Mouse (Mus musculus): ENCODE data around the gene Taar7f. TPM values are rescaled to one million over a fixed set of nuclear protein-coding genes. Genes with fewer than 3 reads are reported as not detected.
"Not testable (repeated sequence)": the region's sequence is repeated elsewhere in the genome, so short reads cannot be mapped to it uniquely, and the experiment has no call there.

The Taar7f gene
- polyA plus RNA-seq, 1 experiment, result not detected

DNA sequence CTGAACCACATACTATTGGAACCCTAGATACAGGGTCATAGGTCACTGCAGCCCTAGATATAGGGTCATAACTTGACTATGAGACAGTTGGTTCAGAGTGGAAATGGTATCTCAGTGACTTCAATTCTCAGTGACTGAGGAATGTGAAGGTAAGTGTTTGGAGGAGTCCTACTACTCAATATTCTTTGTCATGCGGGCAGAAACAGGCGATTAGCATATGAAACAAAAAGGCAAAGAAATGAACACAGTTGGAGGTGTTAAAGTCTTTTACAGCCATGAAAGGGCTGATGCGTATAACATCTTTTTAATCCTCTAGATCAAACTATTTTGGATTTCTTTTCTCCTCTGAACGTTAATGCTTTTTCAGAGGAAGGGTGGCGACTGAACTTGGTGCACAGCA is 36.6 kb downstream of the Taar7f start:
- Histone ChIP-seq H3K4me1 (ENCODE audit: control insufficient read depth, insufficient read depth, low read length) (0 out of 2 replicates have a peak, but pooled peaks cover 2% of the 10 kb centered on the region), H3K36me3 (ENCODE audit: control insufficient read depth, insufficient read depth, low read length) (no peaks in the 10 kb centered on the region), H3K27me3 (replicated peaks; ENCODE audit: control insufficient read depth, insufficient read depth, low read length) (no peaks in the 10 kb centered on the region), H3K27ac (ENCODE audit: insufficient read depth, low read depth, low read length) (no peak overlapping the region), H3K4me3 (ENCODE audit: insufficient read depth, low read depth, low read length) (no peak overlapping the region)
- WGBS, result 88% methylated on average over 5 of the region's 5 CpGs
- no peak for TF ChIP-seq POLR2A (IDR thresholded peaks at IDR 0.05; ENCODE audit: low read depth, low read length)
- no peak for TF ChIP-seq CTCF (conservative IDR thresholded peaks at IDR 0.05; ENCODE audit: insufficient read depth, insufficient read length, low read depth, low read length)
- no peak for DNase-seq

DNA sequence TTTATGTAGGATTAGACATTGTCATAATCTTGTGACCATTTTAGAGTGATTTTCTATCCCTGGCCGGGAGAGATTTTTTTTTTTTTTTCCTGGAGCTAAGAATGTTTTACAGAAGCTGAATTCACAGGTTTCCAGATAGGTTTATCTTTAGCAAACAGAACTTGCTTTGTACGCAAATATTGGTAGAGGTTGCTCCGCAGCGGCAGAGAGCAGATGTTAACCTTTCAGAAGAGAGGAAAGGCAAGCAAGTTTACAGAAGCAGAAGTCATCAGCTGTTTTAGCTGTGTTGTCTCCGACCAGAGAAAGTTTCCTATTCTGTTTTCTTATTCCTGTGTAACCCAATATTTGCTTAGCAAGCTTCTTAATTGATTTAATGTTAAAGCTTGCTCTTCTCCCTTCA is 37.2 kb downstream of the Taar7f start:
- H3K36me3 ChIP-seq (ENCODE audit: control insufficient read depth, insufficient read depth, low read length), result no peaks in the 10 kb centered on the region
- TF ChIP-seq CTCF (conservative IDR thresholded peaks at IDR 0.05; ENCODE audit: insufficient read depth, insufficient read length, low read depth, low read length) (no peak), POLR2A (IDR thresholded peaks at IDR 0.05; ENCODE audit: low read depth, low read length) (no peak)
- 60% methylated on average over 5 of the region's 5 CpGs for WGBS
- H3K4me1 ChIP-seq (ENCODE audit: control insufficient read depth, insufficient read depth, low read length), result 0 out of 2 replicates have a peak, but pooled peaks cover 2% of the 10 kb centered on the region
- H3K27ac ChIP-seq (ENCODE audit: insufficient read depth, low read depth, low read length), result no peak overlapping the region
- DNase-seq, result no peak
- H3K27me3 ChIP-seq (replicated peaks; ENCODE audit: control insufficient read depth, insufficient read depth, low read length), result no peaks in the 10 kb centered on the region
- H3K4me3 ChIP-seq (ENCODE audit: insufficient read depth, low read depth, low read length), result no peak overlapping the region

GRCm38 (mm10) chr10:24087168-24087567 is 37.9 kb downstream of the Taar7f start:
- H3K36me3 ChIP-seq (ENCODE audit: control insufficient read depth, insufficient read depth, low read length), result no peaks in the 10 kb centered on the region
- no peak for TF ChIP-seq CTCF (conservative IDR thresholded peaks at IDR 0.05; ENCODE audit: insufficient read depth, insufficient read length, low read depth, low read length)
- TF ChIP-seq POLR2A (IDR thresholded peaks at IDR 0.05; ENCODE audit: low read depth, low read length), result no peak
- H3K4me3 ChIP-seq (ENCODE audit: insufficient read depth, low read depth, low read length), result no peak overlapping the region
- H3K27me3 ChIP-seq (replicated peaks; ENCODE audit: control insufficient read depth, insufficient read depth, low read length), result no peaks in the 10 kb centered on the region
- 93% methylated on average over 2 of the region's 2 CpGs for WGBS
- 0 out of 2 replicates have a peak, but pooled peaks cover 2% of the 10 kb centered on the region for H3K4me1 ChIP-seq (ENCODE audit: control insufficient read depth, insufficient read depth, low read length)
- DNase-seq, result no peak
- H3K27ac ChIP-seq (ENCODE audit: insufficient read depth, low read depth, low read length), result no peak overlapping the region

- no peaks in the 10 kb centered on the region for H3K36me3 ChIP-seq (ENCODE audit: control insufficient read depth, insufficient read depth, low read length)
- DNase-seq, result no peak
- H3K27me3 ChIP-seq (replicated peaks; ENCODE audit: control insufficient read depth, insufficient read depth, low read length), result no peaks in the 10 kb centered on the region
- 0 out of 2 replicates have a peak, but pooled peaks cover 1% of the 10 kb centered on the region for H3K4me1 ChIP-seq (ENCODE audit: control insufficient read depth, insufficient read depth, low read length)
- WGBS, result 65% methylated on average over 2 of the region's 2 CpGs
- no peak for TF ChIP-seq POLR2A (IDR thresholded peaks at IDR 0.05; ENCODE audit: low read depth, low read length)
- TF ChIP-seq CTCF (conservative IDR thresholded peaks at IDR 0.05; ENCODE audit: insufficient read depth, insufficient read length, low read depth, low read length), result no peak
- no peak within 1 kb of the TSS for H3K4me3 ChIP-seq (ENCODE audit: insufficient read depth, low read depth, low read length)
- H3K27ac ChIP-seq (ENCODE audit: insufficient read depth, low read depth, low read length), result no peak within 1 kb of the TSS
Observed at GRCm38 (mm10) chr10:24092194-24092593, 42.9 kb downstream of the Taar7f start, which contains the start of gene Taar8b. TSS of gene Taar8b (minus strand) at chr10:24092294.

- DNase-seq, result peak; percentile 13
- WGBS, result 30% methylated on average over 2 of the region's 2 CpGs
- not testable (repeated sequence) for H3K4me3 ChIP-seq (ENCODE audit: insufficient read depth, low read depth, low read length); H3K27me3 ChIP-seq (replicated peaks; ENCODE audit: control insufficient read depth, insufficient read depth, low read length); H3K27ac ChIP-seq (ENCODE audit: insufficient read depth, low read depth, low read length); H3K36me3 ChIP-seq (ENCODE audit: control insufficient read depth, insufficient read depth, low read length); H3K4me1 ChIP-seq (ENCODE audit: control insufficient read depth, insufficient read depth, low read length)
Observed at GRCm38 (mm10) chr10:24097010-24097409, 47.7 kb downstream of the Taar7f start.

Other genes starting within 250 kb of the Taar7f start
- 0.57 and 0.59 TPM in 2 replicates for gene Vnn3, start 198.0 kb upstream of the Taar7f start, polyA plus RNA-seq (2012; rRNA removed)
- gene Vnn1, start 154.8 kb upstream of the Taar7f start, polyA plus RNA-seq (2012; rRNA removed), result 69.6 and 78.5 TPM in 2 replicates
- not detected in 2 replicates for gene Taar1, start 129.2 kb upstream of the Taar7f start, polyA plus RNA-seq (2012; rRNA removed)
- gene Taar2, start 110.9 kb upstream of the Taar7f start, polyA plus RNA-seq (2012; rRNA removed), result not detected in 2 replicates
- gene Taar3, start 100.0 kb upstream of the Taar7f start, polyA plus RNA-seq (2012; rRNA removed), result not detected in 2 replicates
- gene Taar4, start 89.0 kb upstream of the Taar7f start, polyA plus RNA-seq (2012; rRNA removed), result not detected in 2 replicates
- 0.08 TPM in 1 of 2 replicates, not detected in the other for gene Taar5, start 78.8 kb upstream of the Taar7f start, polyA plus RNA-seq (2012; rRNA removed)
- gene Taar6, start 63.9 kb upstream of the Taar7f start, polyA plus RNA-seq (2012; rRNA removed), result not detected in 2 replicates
- not detected in 2 replicates for gene Taar7a, start 56.0 kb upstream of the Taar7f start, polyA plus RNA-seq (2012; rRNA removed)
- not detected in 2 replicates for gene Taar7b, start 49.6 kb upstream of the Taar7f start, polyA plus RNA-seq (2012; rRNA removed)
- gene Taar7d, start 22.3 kb upstream of the Taar7f start, polyA plus RNA-seq (2012; rRNA removed), result not detected in 2 replicates
- not detected in 2 replicates for gene Taar7e, start 11.9 kb upstream of the Taar7f start, polyA plus RNA-seq (2012; rRNA removed)
- not detected in 2 replicates for gene Taar8a, start 27.0 kb downstream of the Taar7f start, polyA plus RNA-seq (2012; rRNA removed)
- not detected in 2 replicates for gene Taar8b, start 42.8 kb downstream of the Taar7f start, polyA plus RNA-seq (2012; rRNA removed)
- not detected in 2 replicates for gene Taar8c, start 52.4 kb downstream of the Taar7f start, polyA plus RNA-seq (2012; rRNA removed)
- not detected in 2 replicates for gene Taar9, start 60.0 kb downstream of the Taar7f start, polyA plus RNA-seq (2012; rRNA removed)
- 168 and 197 TPM in 2 replicates for gene Stx7, start 99.8 kb downstream of the Taar7f start, polyA plus RNA-seq (2012; rRNA removed)
- gene Moxd1, start 174.0 kb downstream of the Taar7f start, polyA plus RNA-seq (2012; rRNA removed), result 0.06 and 0.23 TPM in 2 replicates